Mouse (Mus musculus) stomach, postnatal 0 days (tissue): Measurements from ENCODE around the gene Tnp1.

Experiments used
- CTCF ChIP-seq: IDR thresholded peaks from 2 replicates; pipeline ENCODE4 v1.5.1; 2016; ENCODE audit warnings: antibody characterized with exemption, low read depth, mild to moderate bottlenecking, moderate library complexity
- EP300 ChIP-seq: optimal IDR thresholded peaks from 2 replicates; pipeline ENCODE3; 2016; ENCODE audit warnings: antibody characterized with exemption

- TF ChIP-seq EP300 (no peak), CTCF (no peak)
These were observed 31.4 kb upstream of the Tnp1 start for GRCm38 (mm10) chr1:73046896-73047672.
